Mouse (Mus musculus): ENCODE results near the gene Casr.

GRCm38 (mm10) chr16:36506827-36507226 lies 55.1 kb downstream of the Casr start:
- TF ChIP-seq CTCF (IDR thresholded peaks at IDR 0.05; ENCODE audit: extremely low read depth, insufficient read length, insufficient replicate concordance, low read depth, low read length) (no peak), POLR2A (IDR thresholded peaks at IDR 0.05; ENCODE audit: low read depth, low read length) (no peak)

Data from small intestine, adult 2 months (tissue).